Mouse (Mus musculus) midbrain, embryonic 16.5 days (tissue): Measurements from ENCODE around the gene Lig1. TPM values are rescaled to one million over a fixed set of nuclear protein-coding genes. Genes with fewer than 3 reads are reported as not detected.
"Not testable (repeated sequence)": the region's sequence is repeated elsewhere in the genome, so short reads cannot be mapped to it uniquely, and the experiment has no call there.

Experiments
- ATAC-seq: fragments of 200-750 bp; cut with Nextera tagmentation; 2 replicates; pipeline ENCODE4 v1.8.0; 2017; ENCODE audit warnings: moderate TSS enrichment
- H3K27ac ChIP-seq: fragments of 300-500 bp; sonication (generic); 2 replicates; pipeline ENCODE4 v1.5.1; 2014; ENCODE audit warnings: mild to moderate bottlenecking, low read length, mixed read lengths
- H3K27me3 ChIP-seq: fragments of 300-500 bp; sonication (generic); 2 replicates; pipeline ENCODE4 v1.6.1; 2014; ENCODE audit warnings: low read depth, low read length, mixed read lengths; ENCODE audit not compliant: control insufficient read depth, insufficient read depth
- H3K36me3 ChIP-seq: fragments of 300-500 bp; sonication (generic); 2 replicates; pipeline ENCODE4 v1.6.1; 2014; ENCODE audit warnings: mild to moderate bottlenecking, low read length, moderate library complexity, mixed read lengths; ENCODE audit not compliant: control insufficient read depth, insufficient read depth
- H3K4me1 ChIP-seq: fragments of 300-500 bp; sonication (generic); 2 replicates; pipeline ENCODE4 v1.6.1; 2014; ENCODE audit warnings: mild to moderate bottlenecking, low read length, mixed read lengths; ENCODE audit not compliant: control insufficient read depth, insufficient read depth
- H3K4me2 ChIP-seq: fragments of 300-500 bp; sonication (generic); 2 replicates; pipeline ENCODE4 v1.6.1; 2014; ENCODE audit warnings: mild to moderate bottlenecking, low read length, mixed read lengths
- H3K4me3 ChIP-seq: fragments of 300-500 bp; sonication (generic); 2 replicates; pipeline ENCODE4 v1.5.1; 2014; ENCODE audit warnings: low read depth, mild to moderate bottlenecking, low read length, moderate library complexity, mixed read lengths
- H3K9ac ChIP-seq: fragments of 300-500 bp; sonication (generic); 2 replicates; pipeline ENCODE4 v1.6.1; 2014; ENCODE audit warnings: low read depth, low read length, mixed read lengths
- H3K9me3 ChIP-seq: fragments of 300-500 bp; sonication (generic); replicated peaks from 2 replicates; pipeline ENCODE4 v1.6.1; 2014; ENCODE audit warnings: mild to moderate bottlenecking, low read length, mixed read lengths; ENCODE audit not compliant: control insufficient read depth, poor library complexity, severe bottlenecking
- WGBS: fragments of 180-500 bp; shearing (Covaris S2); extraction: QIAGEN DNeasy Blood & Tissue Kit; methylation state at CpG from one replicate; pipeline ENCODE4 v1.1.7; 2014; 5-methylcytosine and 5-hydroxymethylcytosine counted together
- polyA plus RNA-seq: library from polyadenylated mRNA; unstranded; fragments of >200 nt; fragmentation: Nextera tagmentation; extraction: Ambion mirVana; gene quantifications from 2 replicates; pipeline ENCODE4 v1.2.1, GENCODE M21; 2015

Gene Lig1
- polyA plus RNA-seq, 1 experiment from 2014 or later, result 33.6 TPM

- under 1% methylated on average over 39 of the region's 39 CpGs for WGBS
- peak within 1 kb of the TSS; percentile 93 for H3K27ac ChIP-seq
- peak within 1 kb of the TSS; percentile 62 for H3K4me2 ChIP-seq
- H3K27me3 ChIP-seq, result no peaks in the 10 kb centered on the region
- peaks cover 31% of the 10 kb centered on the region for H3K36me3 ChIP-seq
- H3K9ac ChIP-seq, result peak within 1 kb of the TSS; percentile 91
- H3K4me3 ChIP-seq, result peak within 1 kb of the TSS; percentile 77
- ATAC-seq, result peak; percentile 98
- H3K9me3 ChIP-seq, result no peaks in the 10 kb centered on the region; the same call in 1 of the 2 replicates
- peaks cover 6% of the 10 kb centered on the region for H3K4me1 ChIP-seq
Observed at GRCm38 (mm10) chr7:13278308-13278891, 1.3 kb downstream of the Lig1 start, which contains the start of gene Zswim9. Gene Zswim9, minus strand, starts transcription at chr7:13278721.

GRCm38 (mm10) chr7:13278957-13279356 lies 1.9 kb downstream of the Lig1 start:
- Histone ChIP-seq H3K36me3 (peaks cover 31% of the 10 kb centered on the region), H3K4me2 (peak overlapping the region; percentile 62), H3K4me3 (peak overlapping the region; percentile 77), H3K9ac (peak overlapping the region; percentile 91; the same call in 1 of the 2 replicates), H3K27ac (0 out of 2 replicates have a peak overlapping the region, but pooled peaks have one; percentile 93)
- 0% methylated on average over 7 of the region's 29 CpGs for WGBS
- not testable (repeated sequence) for H3K9me3 ChIP-seq, ATAC-seq, H3K4me1 ChIP-seq, H3K27me3 ChIP-seq

GRCm38 (mm10) chr7:13288621-13289020 lies 11.5 kb downstream of the Lig1 start:
- WGBS, result 49% methylated on average over 5 of the region's 5 CpGs

GRCm38 (mm10) chr7:13290041-13290675 lies 13.1 kb downstream of the Lig1 start:
- no peak overlapping the region for H3K27ac ChIP-seq
- H3K9me3 ChIP-seq, result no peaks in the 10 kb centered on the region
- WGBS, result 93% methylated on average over 1 of the region's 1 CpGs
- H3K36me3 ChIP-seq, result peaks cover 12% of the 10 kb centered on the region
- no peak for ATAC-seq
- H3K4me2 ChIP-seq, result no peak overlapping the region
- H3K4me3 ChIP-seq, result no peak overlapping the region
- H3K4me1 ChIP-seq, result no peaks in the 10 kb centered on the region
- no peak overlapping the region for H3K9ac ChIP-seq
- H3K27me3 ChIP-seq, result no peaks in the 10 kb centered on the region

More at GRCm38 (mm10) chr7:13288621-13289020, 11.5 kb downstream of the Lig1 start:
- Histone ChIP-seq H3K9ac (no peak overlapping the region), H3K27me3 (no peaks in the 10 kb centered on the region), H3K4me1 (no peaks in the 10 kb centered on the region), H3K4me2 (no peak overlapping the region), H3K4me3 (no peak overlapping the region), H3K9me3 (no peaks in the 10 kb centered on the region), H3K36me3 (peaks cover 15% of the 10 kb centered on the region), H3K27ac (no peak overlapping the region)
- ATAC-seq, result peak; percentile 68; the same call in 1 of the 2 replicates

GRCm38 (mm10) chr7:13291370-13291769 lies 14.3 kb downstream of the Lig1 start:
- 92% methylated on average over 2 of the region's 2 CpGs for WGBS
- Histone ChIP-seq H3K27ac (no peak overlapping the region), H3K9ac (no peak overlapping the region), H3K9me3 (no peaks in the 10 kb centered on the region), H3K27me3 (no peaks in the 10 kb centered on the region), H3K4me3 (no peak overlapping the region), H3K4me1 (no peaks in the 10 kb centered on the region), H3K4me2 (no peak overlapping the region), H3K36me3 (peaks cover 19% of the 10 kb centered on the region)
- ATAC-seq, result no peak

- H3K36me3 ChIP-seq, result peaks cover 30% of the 10 kb centered on the region
- WGBS, result 93% methylated on average over 11 of the region's 11 CpGs
- no peak for ATAC-seq
Observed at GRCm38 (mm10) chr7:13293878-13294855, 17.1 kb downstream of the Lig1 start.

GRCm38 (mm10) chr7:13295256-13295655 lies 18.2 kb downstream of the Lig1 start:
- WGBS, result 94% methylated on average over 7 of the region's 7 CpGs
- Histone ChIP-seq H3K4me1 (no peaks in the 10 kb centered on the region), H3K27ac (no peak overlapping the region), H3K4me3 (no peak overlapping the region), H3K27me3 (no peaks in the 10 kb centered on the region), H3K4me2 (no peak overlapping the region), H3K9me3 (no peaks in the 10 kb centered on the region), H3K36me3 (peaks cover 36% of the 10 kb centered on the region), H3K9ac (no peak overlapping the region)
- no peak for ATAC-seq

More at GRCm38 (mm10) chr7:13293878-13294855, 17.1 kb downstream of the Lig1 start:
- Histone ChIP-seq H3K27ac (no peak overlapping the region), H3K4me3 (no peak overlapping the region), H3K9me3 (no peaks in the 10 kb centered on the region), H3K9ac (no peak overlapping the region), H3K4me1 (no peaks in the 10 kb centered on the region), H3K4me2 (no peak overlapping the region), H3K27me3 (no peaks in the 10 kb centered on the region)

- Histone ChIP-seq H3K27ac (no peak overlapping the region), H3K9me3 (no peaks in the 10 kb centered on the region), H3K9ac (no peak overlapping the region), H3K4me1 (no peaks in the 10 kb centered on the region), H3K36me3 (peaks cover 51% of the 10 kb centered on the region), H3K4me2 (no peak overlapping the region), H3K27me3 (no peaks in the 10 kb centered on the region), H3K4me3 (no peak overlapping the region)
- 92% methylated on average over 1 of the region's 1 CpGs for WGBS
- no peak for ATAC-seq
Observed at GRCm38 (mm10) chr7:13297636-13298035, 20.6 kb downstream of the Lig1 start.
